Mouse (Mus musculus): ENCODE measurements around the gene Dpp9.

The Dpp9 gene

DNA sequence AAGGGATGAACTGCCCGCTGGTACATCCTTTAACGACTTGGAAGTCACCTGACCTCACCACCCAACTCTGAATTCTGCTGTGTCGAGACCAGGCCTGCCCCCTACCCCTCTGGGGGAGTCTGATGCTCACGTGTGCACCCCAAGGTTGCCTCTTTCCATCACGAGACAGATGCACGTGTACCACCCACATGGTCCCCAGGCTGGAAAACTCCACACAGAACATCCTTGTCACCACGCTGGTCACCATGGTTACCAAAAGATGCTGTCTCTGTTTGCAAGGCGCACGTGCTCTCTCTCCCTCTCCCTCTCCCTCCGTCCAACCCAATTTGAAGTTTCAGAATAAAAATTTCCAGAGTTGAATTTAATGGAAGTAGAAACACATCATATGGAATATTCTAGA lies 11.2 kb upstream of the Dpp9 start:
- DNase-seq (ENCODE audit: low spot score in 2 of 2), result no peak

DNA sequence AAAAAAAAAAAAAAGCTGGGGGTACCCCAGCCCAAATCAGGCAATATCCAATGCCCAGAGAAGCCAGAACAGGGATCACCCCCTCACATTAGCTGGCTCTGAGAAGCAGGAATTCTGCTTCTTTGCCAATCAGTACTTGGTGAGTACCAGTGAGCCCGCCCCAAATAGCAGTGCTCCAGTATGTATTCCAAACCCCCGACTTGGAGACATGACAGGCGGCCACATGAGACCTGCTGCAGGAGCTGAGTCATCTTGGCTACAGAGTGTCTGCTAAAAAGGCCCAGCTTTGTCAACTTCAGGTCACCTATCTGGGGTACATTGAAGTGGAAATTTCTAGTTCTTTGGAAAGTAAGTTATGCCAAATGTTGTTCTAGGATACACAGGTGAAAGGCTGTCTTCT lies 7.9 kb upstream of the Dpp9 start:
- no peak for DNase-seq (ENCODE audit: low spot score in 2 of 2)

GRCm38 (mm10) chr17:56224916-56225315 lies 6.2 kb upstream of the Dpp9 start:
- no peak for DNase-seq (ENCODE audit: low spot score in 2 of 2)

DNA sequence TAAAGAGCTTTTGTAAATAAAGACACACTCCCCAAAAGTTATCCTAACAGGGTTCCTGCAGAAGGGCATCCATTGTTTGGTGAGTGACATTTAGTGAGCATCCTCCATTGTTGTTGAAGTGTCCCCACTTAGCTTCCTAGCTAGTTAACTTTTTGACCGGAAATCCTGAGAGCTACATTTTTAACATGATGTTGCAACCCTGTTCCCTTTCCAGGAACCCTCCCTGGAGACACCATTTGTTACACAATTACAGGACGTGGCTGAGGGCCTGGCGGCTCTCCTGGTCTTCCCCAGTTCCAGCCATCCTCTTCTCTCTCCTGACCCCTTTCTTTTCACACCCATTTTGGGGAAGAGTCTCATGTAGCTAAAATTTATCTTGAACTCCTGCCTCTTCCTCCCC lies 1.1 kb upstream of the Dpp9 start:
- DNase-seq (ENCODE audit: low spot score in 2 of 2), result peak in 1 of 2 experiments; percentile 57

DNA sequence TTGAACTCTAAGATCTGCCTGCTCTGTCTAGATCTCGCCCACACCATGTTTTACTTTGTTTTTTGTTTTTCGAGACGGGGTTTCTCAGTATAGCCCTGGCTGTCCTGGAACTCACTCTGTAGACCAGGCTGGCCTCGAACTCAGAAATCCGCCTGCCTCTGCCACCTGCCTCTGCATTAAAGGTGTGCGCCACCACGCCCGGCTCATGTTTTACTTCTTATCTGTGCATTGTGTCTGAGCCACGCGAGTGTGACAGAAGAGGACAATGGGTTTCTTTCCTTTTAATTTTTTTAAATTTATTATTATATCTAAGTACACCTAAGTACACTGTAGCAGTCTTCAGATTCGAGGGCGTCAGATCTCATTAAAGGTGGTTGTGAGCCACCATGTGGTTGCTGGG lies 546 bp upstream of the Dpp9 start:
- DNase-seq (ENCODE audit: low spot score in 2 of 2), result no peak

DNA sequence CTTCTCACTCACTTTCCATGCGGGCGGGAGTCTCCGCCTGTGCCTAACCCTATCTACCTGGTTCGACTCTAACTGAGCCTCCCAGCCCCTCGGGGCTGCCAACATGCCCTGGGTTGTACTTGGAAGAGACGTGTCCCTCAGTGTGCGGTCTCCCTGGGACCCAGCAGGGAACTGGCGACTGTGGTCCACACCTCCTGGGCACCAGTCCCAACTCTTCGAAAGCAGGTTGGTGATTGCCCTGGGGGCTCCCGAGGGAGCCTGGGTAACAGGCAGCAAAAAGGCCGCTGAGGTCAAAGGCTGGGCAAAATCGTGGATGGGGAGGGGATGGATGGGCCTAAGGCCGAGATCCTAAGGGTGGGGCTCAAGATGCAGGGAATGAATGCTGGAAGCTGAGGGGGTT lies 1.0 kb downstream of the Dpp9 start:
- no peak for DNase-seq (ENCODE audit: low spot score in 2 of 2)

DNA sequence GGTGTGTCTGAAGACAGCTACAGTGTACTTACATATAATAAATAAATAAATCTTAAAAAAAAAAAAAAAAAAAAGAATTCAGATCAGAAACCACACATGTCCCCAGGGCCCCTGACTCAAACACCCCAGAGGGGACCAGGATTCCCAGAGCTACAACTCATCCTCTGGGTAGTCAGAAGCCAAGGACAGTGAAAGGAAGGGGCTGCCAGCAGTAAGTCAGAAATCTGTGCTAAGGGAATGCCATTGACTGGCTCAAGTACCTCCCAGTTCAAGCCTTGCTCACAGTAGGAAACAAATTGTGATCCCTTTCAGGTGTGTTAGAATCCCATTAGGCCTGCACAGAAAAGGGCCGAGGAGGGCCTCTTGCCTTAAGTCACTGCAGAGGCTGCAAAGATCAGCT lies 4.5 kb downstream of the Dpp9 start:
- no peak for DNase-seq (ENCODE audit: low spot score in 2 of 2)

DNA sequence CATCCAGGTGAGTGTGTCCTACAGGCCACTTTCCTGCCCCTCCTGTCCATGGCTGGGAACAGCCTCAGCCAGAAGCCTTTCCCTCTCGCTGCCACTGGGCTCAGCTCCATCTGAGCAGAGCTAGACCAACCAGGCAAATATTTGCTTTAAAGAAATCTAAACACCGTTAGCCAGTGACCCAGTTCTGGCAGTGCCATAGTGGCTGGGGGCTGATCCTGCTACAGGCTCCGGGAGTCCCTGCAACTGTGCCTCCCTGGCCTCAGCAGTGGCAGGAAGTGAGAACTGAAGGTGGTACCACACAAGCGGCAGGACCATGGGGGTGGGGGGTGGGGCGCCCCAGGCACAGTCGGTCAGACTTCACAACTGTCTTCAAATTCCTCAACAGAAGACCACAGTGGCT lies 6.0 kb downstream of the Dpp9 start:
- no peak for DNase-seq (ENCODE audit: low spot score in 2 of 2)

DNA sequence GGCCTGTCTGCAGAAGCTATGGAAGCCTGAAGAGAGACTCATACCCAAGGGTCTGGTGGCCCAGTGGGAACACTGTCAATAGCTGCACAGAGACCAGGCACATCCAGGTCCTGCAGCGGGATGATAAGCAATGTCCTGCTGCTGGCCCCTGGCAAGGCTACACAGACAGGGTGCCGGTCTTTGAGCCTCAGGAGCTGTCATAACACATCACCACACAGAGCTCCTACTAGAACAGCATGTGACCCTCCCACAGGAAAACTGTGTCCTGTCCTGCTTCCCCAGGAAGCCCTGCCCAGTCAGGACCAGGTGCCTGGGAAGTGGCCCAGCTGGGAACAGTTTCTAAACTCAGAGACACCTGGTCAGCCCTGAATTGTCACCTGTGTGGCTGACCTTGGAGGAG lies 7.6 kb downstream of the Dpp9 start:
- no peak for DNase-seq (ENCODE audit: low spot score in 2 of 2)

GRCm38 (mm10) chr17:56208821-56209220 lies 9.9 kb downstream of the Dpp9 start:
- DNase-seq (ENCODE audit: low spot score in 2 of 2), result no peak

DNA sequence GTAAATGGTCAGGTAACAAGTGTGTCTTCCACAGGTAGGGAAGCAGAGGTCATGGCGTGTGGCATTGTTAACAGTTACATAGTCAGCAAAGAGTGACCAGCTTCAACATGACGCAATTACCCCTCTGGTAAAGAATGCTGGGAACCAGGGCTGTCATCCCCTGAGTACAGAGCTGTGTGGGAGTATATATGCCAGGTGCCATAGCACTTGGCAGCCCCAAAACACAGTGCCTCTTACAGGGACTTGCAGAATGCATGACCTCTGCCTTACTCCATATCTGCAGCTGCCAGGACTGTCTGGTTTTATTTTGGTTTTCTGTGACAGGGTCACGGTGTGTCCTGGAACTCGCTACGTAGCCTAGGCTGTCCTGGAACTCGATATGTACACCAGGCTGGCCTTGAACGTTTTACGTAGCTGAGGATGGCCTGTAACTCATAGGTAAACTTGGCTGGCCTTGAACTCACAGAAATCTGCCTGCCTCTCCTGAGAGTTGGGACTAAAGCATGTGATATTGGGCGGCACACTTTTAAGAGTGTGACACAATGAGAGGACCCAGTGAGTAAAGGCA lies 10.7 kb downstream of the Dpp9 start:
- no peak for DNase-seq (ENCODE audit: low spot score in 2 of 2)

GRCm38 (mm10) chr17:56206986-56207674 lies 11.6 kb downstream of the Dpp9 start:
- no peak for DNase-seq (ENCODE audit: low spot score in 2 of 2)

GRCm38 (mm10) chr17:56206276-56206884 lies 12.3 kb downstream of the Dpp9 start:
- no peak for DNase-seq (ENCODE audit: low spot score in 2 of 2)

GRCm38 (mm10) chr17:56203729-56204128 lies 15.0 kb downstream of the Dpp9 start:
- DNase-seq (ENCODE audit: low spot score in 2 of 2), result no peak

DNA sequence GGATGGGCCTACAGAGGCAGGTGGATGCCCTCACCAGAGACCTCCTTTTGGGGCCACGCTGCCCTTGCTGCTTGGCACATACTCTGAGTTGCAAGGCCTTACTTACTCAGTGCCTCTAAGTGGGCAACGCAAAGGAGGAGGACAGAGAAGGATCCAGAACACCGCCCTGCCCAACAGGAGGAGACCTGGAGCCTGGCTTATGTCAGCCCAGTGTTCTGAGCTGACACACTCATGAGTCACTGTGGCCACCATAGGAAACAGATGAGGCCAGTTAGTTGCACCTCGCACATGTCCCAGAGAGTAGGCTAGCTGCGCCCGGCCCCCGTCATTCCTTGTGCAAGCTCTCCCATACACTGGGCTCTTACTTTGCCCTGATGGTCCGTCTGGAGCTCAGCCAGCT lies 16.2 kb downstream of the Dpp9 start:
- no peak for DNase-seq (ENCODE audit: low spot score in 2 of 2)

DNA sequence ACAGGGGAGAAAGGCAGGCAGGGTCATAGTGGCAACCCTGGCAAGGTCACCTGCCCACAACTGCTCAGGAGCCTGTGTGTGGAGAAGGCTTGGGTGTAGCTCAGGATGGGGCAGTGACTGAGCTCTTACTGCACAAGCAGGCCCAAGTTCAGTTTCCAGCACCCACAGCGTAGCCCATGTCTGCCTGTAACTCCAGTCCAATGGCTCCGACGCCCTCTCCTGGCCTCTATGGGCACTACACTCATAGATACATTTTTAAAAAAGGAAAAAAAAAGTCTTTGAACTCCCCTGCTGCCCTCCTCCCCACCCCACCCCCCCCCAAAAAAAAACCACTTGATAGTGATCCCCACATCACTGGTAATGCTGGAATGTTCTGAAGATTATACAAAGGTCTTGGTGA lies 17.1 kb downstream of the Dpp9 start:
- DNase-seq (ENCODE audit: low spot score in 2 of 2), result no peak

DNA sequence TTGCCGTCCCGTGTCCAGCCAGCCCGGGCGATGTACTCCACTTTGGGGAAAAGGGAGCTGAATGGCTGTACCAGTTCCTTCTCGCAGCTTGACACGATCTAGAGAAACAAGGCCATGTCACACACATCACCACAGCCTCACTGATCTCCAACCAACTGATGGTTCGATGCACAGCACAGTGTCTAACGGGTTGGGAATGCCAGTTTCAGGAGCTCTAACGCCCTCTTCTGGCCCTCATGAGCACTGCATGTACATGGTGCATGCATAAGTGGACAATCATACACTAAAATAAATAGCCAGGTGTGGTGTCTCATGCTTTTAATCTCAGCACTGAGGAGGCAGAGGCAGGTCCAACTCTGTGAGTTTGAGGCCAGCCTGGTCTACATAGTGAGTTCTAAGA lies 18.1 kb downstream of the Dpp9 start:
- no peak for DNase-seq (ENCODE audit: low spot score in 2 of 2)

- DNase-seq (ENCODE audit: low spot score in 2 of 2), result no peak
Observed at GRCm38 (mm10) chr17:56196860-56197259, 21.8 kb downstream of the Dpp9 start.

DNA sequence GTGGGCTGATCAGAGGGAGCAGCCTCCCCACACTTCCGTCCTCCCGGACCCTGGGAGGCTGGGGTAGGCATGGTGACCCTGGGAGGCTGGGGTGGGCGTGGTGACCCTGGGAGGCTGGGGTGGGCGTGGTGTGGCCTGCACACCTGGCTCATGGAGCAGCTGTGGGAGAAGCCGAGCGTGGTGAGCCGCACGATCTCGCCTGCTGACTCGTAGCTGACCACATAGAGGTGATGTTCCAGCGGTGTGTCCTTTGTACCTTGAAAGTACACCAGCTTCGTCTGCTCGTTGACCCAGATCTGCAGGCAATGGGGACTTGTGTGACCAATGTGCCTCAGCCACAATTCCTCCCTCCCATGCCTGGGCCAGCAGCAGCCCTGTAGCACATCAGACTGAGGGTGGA lies 23.9 kb downstream of the Dpp9 start:
- no peak for DNase-seq (ENCODE audit: low spot score in 2 of 2)

DNA sequence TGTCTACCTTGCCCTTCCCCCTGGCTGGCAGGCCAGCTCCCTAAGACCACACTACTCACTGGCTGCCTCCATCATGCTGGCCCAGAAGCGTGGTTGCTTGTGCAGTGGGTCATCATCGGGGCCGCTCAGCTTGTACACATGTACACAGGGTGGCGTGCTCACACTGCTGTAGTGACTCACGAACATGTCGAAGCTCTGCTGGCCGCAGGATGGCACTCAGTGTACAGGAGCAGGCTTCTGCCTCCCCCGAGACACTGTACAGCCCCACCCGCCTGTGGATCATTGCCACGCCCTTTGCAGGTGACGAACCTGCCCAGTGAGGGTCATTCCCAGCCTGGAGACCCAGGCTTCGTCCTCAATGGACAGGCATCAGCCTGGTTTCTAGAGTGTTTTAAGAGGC lies 24.3 kb downstream of the Dpp9 start:
- DNase-seq (ENCODE audit: low spot score in 2 of 2), result no peak

DNA sequence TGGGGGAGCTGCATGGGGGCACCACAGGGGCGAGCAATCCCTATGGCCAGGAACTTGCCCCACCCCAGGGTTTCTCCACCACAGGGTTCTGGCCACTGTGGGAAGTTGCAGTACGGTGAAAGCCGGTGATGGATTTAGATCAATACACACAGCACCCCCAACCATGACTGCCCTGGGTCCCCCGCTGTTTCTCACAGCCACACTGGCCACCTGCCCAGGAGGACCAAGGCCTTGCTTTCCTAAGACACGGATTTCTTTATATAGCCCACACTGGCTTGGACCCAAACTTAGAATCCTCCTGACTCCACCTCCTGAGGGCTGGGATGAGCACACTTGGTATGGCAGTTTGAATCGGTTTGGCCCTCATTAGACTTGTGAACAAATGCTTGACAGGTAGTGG lies 27.4 kb downstream of the Dpp9 start:
- no peak for DNase-seq (ENCODE audit: low spot score in 2 of 2)

DNA sequence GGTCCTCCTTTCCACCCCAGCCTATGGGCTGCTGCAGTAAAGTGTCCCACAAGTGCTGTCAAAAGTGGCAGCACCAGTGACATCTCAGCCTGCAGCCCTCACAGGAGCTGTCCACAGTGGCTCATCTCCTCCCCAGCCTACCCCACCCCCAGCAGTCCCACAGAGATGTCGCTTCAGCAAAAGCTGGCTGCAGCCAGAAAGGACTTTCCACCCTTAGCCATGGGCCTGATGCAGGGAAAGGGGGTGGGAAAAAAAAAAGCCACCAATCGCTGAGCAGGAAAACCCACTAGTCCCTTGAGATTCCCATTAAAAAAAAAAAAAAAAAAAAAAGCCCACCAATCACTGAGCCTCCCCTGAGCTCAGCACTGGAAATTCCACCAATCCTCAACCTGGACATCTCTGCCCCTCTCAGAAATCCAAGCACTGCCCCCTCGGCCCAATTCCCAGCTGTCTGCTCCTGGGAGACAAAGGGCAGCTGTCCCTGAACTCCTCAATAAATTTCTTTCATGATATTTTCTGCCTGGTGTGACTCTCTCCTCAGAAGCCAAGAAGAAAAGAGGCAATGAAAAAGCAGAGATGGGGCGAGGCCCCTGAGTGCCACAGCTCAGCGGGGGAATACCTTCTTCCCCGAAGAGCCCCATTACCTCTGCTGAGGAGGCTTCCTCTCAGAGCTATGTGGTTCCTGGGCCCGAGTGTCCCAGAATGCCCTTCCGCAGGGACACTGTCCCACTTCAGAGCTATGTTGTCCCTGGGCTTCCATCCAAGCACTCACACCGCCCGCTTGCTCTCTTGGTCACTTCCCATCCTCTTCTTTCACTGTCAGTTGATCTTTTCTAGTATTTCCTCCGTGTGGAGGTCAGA lies 33.2 kb downstream of the Dpp9 start:
- peak in 1 of 2 experiments; percentile 43 for DNase-seq (ENCODE audit: low spot score in 2 of 2)
